In genomic region chr5:72162855-72163254, GRCm38 (mm10) we compare ENCODE assay signal across 17 mouse cellular contexts. TPM values are rescaled to one million over a fixed set of nuclear protein-coding genes. Genes with fewer than 3 reads are reported as not detected.
DNase-seq lines count a peak whose midpoint lies in the region; ATAC-seq and TF ChIP-seq lines count a peak whose summit lies in the region.
"Had no signal": no experiment of that assay in that cellular context is flagged by ENCODE, and none has a peak within 500 bp of the region (broad histone marks: within the 10 kb centered on the region; RNA-seq: fewer than 3 reads in every experiment).

No protein-coding gene starts in this region.

- no peak for TF ChIP-seq EP300 in liver, postnatal 0 days (IDR thresholded peaks at IDR 0.05; ENCODE audit: low read depth)

- no peak for ATAC-seq in liver, postnatal 0 days
- no peak for ATAC-seq in liver, embryonic 12.5 days
- peak; percentile 37 for ATAC-seq in common myeloid progenitor, adult 5-6 weeks (replicated peaks; ENCODE audit: low read depth, poor library complexity, severe bottlenecking)
- ATAC-seq: midbrain, embryonic 15.5 days had no signal

- TF ChIP-seq CTCF in liver, postnatal 0 days (IDR thresholded peaks at IDR 0.05; ENCODE audit: low read depth): no peak
- TF ChIP-seq CTCF in left cerebral cortex, adult 2 months (IDR thresholded peaks at IDR 0.05): no peak

- 0 out of 2 replicates have a peak overlapping the region, but pooled peaks have one; percentile 18 for H3K27ac ChIP-seq in liver, postnatal 0 days (ENCODE audit: low read depth)
- H3K27ac ChIP-seq in liver, embryonic 12.5 days: no peak overlapping the region
- no peak overlapping the region for H3K27ac ChIP-seq in left cerebral cortex, adult 2 months
- H3K27ac ChIP-seq: embryonic facial prominence, embryonic 15.5 days; forebrain, embryonic 12.5 days; kidney, embryonic 15.5 days; limb, embryonic 13.5 days; midbrain, embryonic 15.5 days; stomach, postnatal 0 days had no signal

- no peaks in the 10 kb centered on the region for H3K27me3 ChIP-seq in liver, postnatal 0 days (ENCODE audit: insufficient read depth, low read length)
- no peaks in the 10 kb centered on the region for H3K27me3 ChIP-seq in liver, embryonic 12.5 days (replicated peaks)
- H3K27me3 ChIP-seq: embryonic facial prominence, embryonic 15.5 days; forebrain, embryonic 12.5 days; kidney, embryonic 15.5 days; limb, embryonic 13.5 days; midbrain, embryonic 15.5 days had no signal

- H3K4me3 ChIP-seq in liver, postnatal 0 days (ENCODE audit: low read depth, low read length): no peak overlapping the region
- no peak overlapping the region for H3K4me3 ChIP-seq in liver, embryonic 12.5 days
- no peak overlapping the region for H3K4me3 ChIP-seq in left cerebral cortex, adult 2 months
- H3K4me3 ChIP-seq: embryonic facial prominence, embryonic 15.5 days; forebrain, embryonic 12.5 days; kidney, embryonic 15.5 days; limb, embryonic 13.5 days; midbrain, embryonic 15.5 days had no signal

- intact Hi-C loops in left cerebral cortex, adult 2 months (cut with DNase I): loop anchor here (10.0 kb wide), 1 partner anchor 392 kb away; the partner anchor contains the start of gene Nfxl1

- WGBS in liver, postnatal 0 days (ENCODE audit: insufficient replicate concordance): 48% methylated on average over 5 of the region's 5 CpGs
- WGBS in liver, embryonic 12.5 days (ENCODE audit: insufficient replicate concordance): 41% methylated on average over 5 of the region's 5 CpGs

- H3K36me3 ChIP-seq in liver, postnatal 0 days (replicated peaks; ENCODE audit: insufficient read depth, low read length): peaks cover 39% of the 10 kb centered on the region
- peaks cover 67% of the 10 kb centered on the region for H3K36me3 ChIP-seq in liver, embryonic 12.5 days

- H3K9me3 ChIP-seq in liver, postnatal 0 days (ENCODE audit: low read length): no peaks in the 10 kb centered on the region
- H3K9me3 ChIP-seq in liver, embryonic 12.5 days (replicated peaks): no peaks in the 10 kb centered on the region
- H3K9me3 ChIP-seq: embryonic facial prominence, embryonic 15.5 days; forebrain, embryonic 12.5 days; kidney, embryonic 15.5 days; limb, embryonic 13.5 days; midbrain, embryonic 15.5 days had no signal

- H3K9ac ChIP-seq in liver, postnatal 0 days (replicated peaks): no peak overlapping the region
- no peak overlapping the region for H3K9ac ChIP-seq in liver, embryonic 12.5 days
- H3K9ac ChIP-seq: embryonic facial prominence, embryonic 15.5 days; forebrain, embryonic 12.5 days; kidney, embryonic 15.5 days; limb, embryonic 13.5 days; midbrain, embryonic 15.5 days had no signal

- H3K4me2 ChIP-seq in liver, postnatal 0 days (ENCODE audit: low read depth, low read length): peak overlapping the region; percentile 28; the same call in 1 of the 2 replicates
- H3K4me2 ChIP-seq in liver, embryonic 12.5 days: no peak overlapping the region
- H3K4me2 ChIP-seq: embryonic facial prominence, embryonic 15.5 days; forebrain, embryonic 12.5 days; kidney, embryonic 15.5 days; limb, embryonic 13.5 days; midbrain, embryonic 15.5 days had no signal

- DNase-seq in liver, postnatal 0 days: no peak
- DNase-seq in CD4-positive helper T cell, adult 2 months (ENCODE audit: low read depth, low spot score): peak; percentile 42
- peak; percentile 31 for DNase-seq in thymus, postnatal 14 days
- no peak for DNase-seq in ovary, postnatal 10 days (ENCODE audit: low spot score)
- no peak for DNase-seq in left cerebral cortex, adult 2 months (ENCODE audit: extremely low spot score in 1 of 2, low spot score in 2 of 2)
- DNase-seq: adrenal gland, adult 2 months; cerebellum, adult 9-10 months; heart, postnatal 14 days; lung, postnatal 4 days had no signal

- peaks cover 24% of the 10 kb centered on the region for H3K4me1 ChIP-seq in liver, postnatal 0 days (ENCODE audit: insufficient read depth)
- H3K4me1 ChIP-seq in liver, embryonic 12.5 days: peaks cover 42% of the 10 kb centered on the region

RNA-seq across cellular contexts. Expression of gene Commd8, which starts 5.1 kb away (rescaled TPM):
- 49.4 and 55.0 TPM in 2 replicates for polyA plus RNA-seq in liver, postnatal 0 days (2015; fragmentation: Nextera tagmentation; extraction: Ambion mirVana)
- 76.0 and 79.2 TPM in 2 replicates for polyA plus RNA-seq in liver, embryonic 12.5 days (2016; fragmentation: Nextera tagmentation; extraction: Ambion mirVana)
- 53.5 and 66.8 TPM in 2 replicates for total RNA-seq in common myeloid progenitor, adult 5-6 weeks (2017)
- total RNA-seq in left cerebral cortex, adult 2 months (2021): 10 to 100 TPM; 85.5 to 86.0 TPM

Comparison
In these comparisons a context has a peak if more than half of its experiments do, and no peak if none do; other contexts are left out.
1. DNase-seq: peak in CD4-positive helper T cell, adult 2 months (single experiment) and thymus, postnatal 14 days (single experiment); none in liver, postnatal 0 days (single experiment), ovary, postnatal 10 days (single experiment) and left cerebral cortex, adult 2 months (0 of 2).